ENCODE assay signal across 18 mouse cellular contexts in genomic region chr19:4713886-4714285, GRCm38 (mm10). TPM values are rescaled to one million over a fixed set of nuclear protein-coding genes. Genes with fewer than 3 reads are reported as not detected.
A peak's percentile ranks its signal among the peaks of the same experiment; 100 is the strongest.
DNase-seq lines count a peak whose midpoint lies in the region; ATAC-seq and TF ChIP-seq lines count a peak whose summit lies in the region.
"Had no signal": no experiment of that assay in that cellular context is flagged by ENCODE, and none has a peak within 500 bp of the region (broad histone marks: within the 10 kb centered on the region; RNA-seq: fewer than 3 reads in every experiment).

No protein-coding gene starts in this region.

- H3K9ac ChIP-seq in limb, embryonic 11.5 days (ENCODE audit: low read length), result no peak overlapping the region
- 0 out of 2 replicates have a peak overlapping the region, but pooled peaks have one; percentile 96 for H3K9ac ChIP-seq in forebrain, postnatal 0 days
- H3K9ac ChIP-seq in midbrain, embryonic 11.5 days (ENCODE audit: low read length), result no peak overlapping the region
- H3K9ac ChIP-seq in neural tube, embryonic 15.5 days (replicated peaks), result peak overlapping the region; percentile 81
- H3K9ac ChIP-seq: lung, embryonic 15.5 days had no signal

- no peaks in the 10 kb centered on the region for H3K36me3 ChIP-seq in limb, embryonic 11.5 days (ENCODE audit: control insufficient read depth, insufficient read depth, low read length)
- no peaks in the 10 kb centered on the region for H3K36me3 ChIP-seq in limb, embryonic 10.5 days
- H3K36me3 ChIP-seq in forebrain, postnatal 0 days (ENCODE audit: insufficient read depth), result peaks cover 5% of the 10 kb centered on the region; the same call in 1 of the 2 replicates
- H3K36me3 ChIP-seq in midbrain, embryonic 11.5 days (ENCODE audit: control insufficient read depth, insufficient read depth, low read length), result no peaks in the 10 kb centered on the region
- H3K36me3 ChIP-seq in neural tube, embryonic 15.5 days, result no peaks in the 10 kb centered on the region; the same call in 1 of the 2 replicates
- H3K36me3 ChIP-seq: G1E; heart, embryonic 10.5 days; lung, embryonic 15.5 days had no signal

- WGBS in limb, embryonic 11.5 days, result 22% methylated on average over 3 of the region's 3 CpGs
- WGBS in limb, embryonic 10.5 days, result 33% methylated on average over 3 of the region's 3 CpGs
- WGBS in forebrain, postnatal 0 days, result 75% methylated on average over 3 of the region's 3 CpGs
- WGBS in midbrain, embryonic 11.5 days, result 77% methylated on average over 3 of the region's 3 CpGs
- 41% methylated on average over 3 of the region's 3 CpGs for WGBS in neural tube, embryonic 15.5 days

- peak; percentile 39 for DNase-seq in limb, embryonic 11.5 days (ENCODE audit: low spot score)
- no peak for DNase-seq in limb, embryonic 10.5 days (ENCODE audit: low spot score)
- DNase-seq in forebrain, postnatal 0 days, result no peak
- DNase-seq in midbrain, embryonic 11.5 days (ENCODE audit: low spot score, missing footprints), result no peak
- DNase-seq in lung, postnatal 10 days, result no peak
- no peak for DNase-seq in c-Kit-positive CD71-positive TER-119-positive erythroid progenitor cells, embryonic 14.5 days (ENCODE audit: low spot score)
- DNase-seq: adrenal gland, postnatal 10 days; gastrocnemius, postnatal 10 days; heart, postnatal 36 days; kidney, adult 18-20 months; right cerebral cortex, postnatal 25 days had no signal

- H3K27me3 ChIP-seq in limb, embryonic 11.5 days (ENCODE audit: control insufficient read depth, insufficient read depth, low read length), result peaks cover 21% of the 10 kb centered on the region
- peaks cover 67% of the 10 kb centered on the region for H3K27me3 ChIP-seq in limb, embryonic 10.5 days (ENCODE audit: low read depth, poor library complexity, severe bottlenecking)
- H3K27me3 ChIP-seq in forebrain, postnatal 0 days (ENCODE audit: insufficient read depth, low read length), result no peaks in the 10 kb centered on the region
- H3K27me3 ChIP-seq in midbrain, embryonic 11.5 days (ENCODE audit: control insufficient read depth, insufficient read depth, low read length), result peaks cover 7% of the 10 kb centered on the region; the same call in 1 of the 2 replicates
- H3K27me3 ChIP-seq in neural tube, embryonic 15.5 days (replicated peaks), result no peaks in the 10 kb centered on the region

- H3K4me1 ChIP-seq in limb, embryonic 11.5 days (ENCODE audit: control insufficient read depth, insufficient read depth, low read length), result peaks cover 9% of the 10 kb centered on the region
- peaks cover 35% of the 10 kb centered on the region for H3K4me1 ChIP-seq in limb, embryonic 10.5 days
- peaks cover 7% of the 10 kb centered on the region; the same call in 1 of the 2 replicates for H3K4me1 ChIP-seq in forebrain, postnatal 0 days (ENCODE audit: insufficient read depth)
- peaks cover 16% of the 10 kb centered on the region for H3K4me1 ChIP-seq in midbrain, embryonic 11.5 days (ENCODE audit: control insufficient read depth, insufficient read depth, low read length)
- H3K4me1 ChIP-seq in neural tube, embryonic 15.5 days, result peaks cover 38% of the 10 kb centered on the region

- no peak overlapping the region for H3K4me2 ChIP-seq in limb, embryonic 11.5 days (ENCODE audit: low read depth, severe bottlenecking)
- H3K4me2 ChIP-seq in forebrain, postnatal 0 days (ENCODE audit: low read depth), result peak overlapping the region; percentile 69
- H3K4me2 ChIP-seq in midbrain, embryonic 11.5 days, result peak overlapping the region; percentile 80
- H3K4me2 ChIP-seq in neural tube, embryonic 15.5 days, result peak overlapping the region; percentile 85
- H3K4me2 ChIP-seq: liver, embryonic 11.5 days; lung, embryonic 15.5 days had no signal

- TF ChIP-seq CTCF in forebrain, postnatal 0 days (IDR thresholded peaks at IDR 0.05; ENCODE audit: low read depth), result no peak

- no peak for ATAC-seq in limb, embryonic 11.5 days (ENCODE audit: insufficient number of reproducible peaks, low FRiP score, low TSS enrichment, low read depth)
- no peak for ATAC-seq in forebrain, postnatal 0 days
- ATAC-seq in midbrain, embryonic 11.5 days (ENCODE audit: low FRiP score), result no peak
- ATAC-seq in neural tube, embryonic 15.5 days (ENCODE audit: low FRiP score), result no peak

- H3K9me3 ChIP-seq in limb, embryonic 11.5 days (ENCODE audit: control insufficient read depth, low read length), result no peaks in the 10 kb centered on the region
- no peaks in the 10 kb centered on the region for H3K9me3 ChIP-seq in limb, embryonic 10.5 days (replicated peaks)
- no peaks in the 10 kb centered on the region for H3K9me3 ChIP-seq in forebrain, postnatal 0 days (ENCODE audit: low read length)
- H3K9me3 ChIP-seq in midbrain, embryonic 11.5 days (ENCODE audit: control insufficient read depth, low read length), result no peaks in the 10 kb centered on the region
- H3K9me3 ChIP-seq in neural tube, embryonic 15.5 days (replicated peaks), result no peaks in the 10 kb centered on the region
- H3K9me3 ChIP-seq: heart, embryonic 10.5 days; lung, embryonic 15.5 days had no signal

- no peak overlapping the region for H3K27ac ChIP-seq in limb, embryonic 11.5 days (replicated peaks; ENCODE audit: low read depth, low read length)
- no peak overlapping the region for H3K27ac ChIP-seq in limb, embryonic 10.5 days
- H3K27ac ChIP-seq in forebrain, postnatal 0 days (ENCODE audit: low read depth, low read length), result no peak overlapping the region
- no peak overlapping the region for H3K27ac ChIP-seq in midbrain, embryonic 11.5 days (ENCODE audit: low read depth, low read length)
- H3K27ac ChIP-seq in neural tube, embryonic 15.5 days (replicated peaks), result no peak overlapping the region
- H3K27ac ChIP-seq: heart, embryonic 10.5 days; lung, embryonic 15.5 days had no signal

- H3K4me3 ChIP-seq in limb, embryonic 11.5 days (ENCODE audit: low read depth, low read length), result no peak overlapping the region
- no peak overlapping the region for H3K4me3 ChIP-seq in limb, embryonic 10.5 days
- H3K4me3 ChIP-seq in forebrain, postnatal 0 days (ENCODE audit: low read depth, low read length), result 0 out of 2 replicates have a peak overlapping the region, but pooled peaks have one; percentile 80
- 0 out of 2 replicates have a peak overlapping the region, but pooled peaks have one; percentile 7 for H3K4me3 ChIP-seq in midbrain, embryonic 11.5 days (ENCODE audit: low read depth, low read length)
- peak overlapping the region; percentile 68 for H3K4me3 ChIP-seq in neural tube, embryonic 15.5 days (replicated peaks)
- H3K4me3 ChIP-seq: erythroblast, embryonic 14.5 days; heart, embryonic 10.5 days; lung, embryonic 15.5 days had no signal

RNA-seq across cellular contexts. Expression of gene Sptbn2, which starts 2.9 kb away (rescaled TPM):
- 2.1 and 2.5 TPM in 2 replicates for polyA plus RNA-seq in limb, embryonic 11.5 days (2014; fragmentation: Nextera tagmentation; extraction: Ambion mirVana)
- polyA plus RNA-seq in limb, embryonic 10.5 days (2016; fragmentation: Nextera tagmentation; extraction: Ambion mirVana), result 3.4 and 4.2 TPM in 2 replicates
- total RNA-seq in forebrain, postnatal 0 days (2014; rRNA removed), result 169 and 196 TPM in 2 replicates
- polyA plus RNA-seq in forebrain, postnatal 0 days (2015; fragmentation: Nextera tagmentation; extraction: Ambion mirVana), result 24.3 and 25.4 TPM in 2 replicates
- 13.4 and 14.0 TPM in 2 replicates for polyA plus RNA-seq in midbrain, embryonic 11.5 days (2014; fragmentation: Nextera tagmentation; extraction: Ambion mirVana)
- 19.0 and 25.6 TPM in 2 replicates for polyA plus RNA-seq in neural tube, embryonic 15.5 days (2015; fragmentation: Nextera tagmentation; extraction: Ambion mirVana)
- total RNA-seq: megakaryocyte-erythroid progenitor cell, adult 5-6 weeks had no signal
- polyA plus RNA-seq: erythroblast, embryonic 14.5 days had no signal

RNA-seq across cellular contexts. Expression of gene Gm960, which starts 15.4 kb away (rescaled TPM):
- 2.9 and 5.0 TPM in 2 replicates for polyA plus RNA-seq in limb, embryonic 11.5 days (2014; fragmentation: Nextera tagmentation; extraction: Ambion mirVana)
- polyA plus RNA-seq in limb, embryonic 10.5 days (2016; fragmentation: Nextera tagmentation; extraction: Ambion mirVana), result 1.5 and 4.5 TPM in 2 replicates
- 4.5 and 7.4 TPM in 2 replicates for total RNA-seq in forebrain, postnatal 0 days (2014; rRNA removed)
- 4.9 and 7.3 TPM in 2 replicates for polyA plus RNA-seq in forebrain, postnatal 0 days (2015; fragmentation: Nextera tagmentation; extraction: Ambion mirVana)
- 2.3 and 3.4 TPM in 2 replicates for polyA plus RNA-seq in midbrain, embryonic 11.5 days (2014; fragmentation: Nextera tagmentation; extraction: Ambion mirVana)
- 7.2 and 7.7 TPM in 2 replicates for polyA plus RNA-seq in neural tube, embryonic 15.5 days (2015; fragmentation: Nextera tagmentation; extraction: Ambion mirVana)
- total RNA-seq: heart, postnatal 36 days had no signal
- polyA plus RNA-seq: G1E had no signal

RNA-seq across cellular contexts. Expression of gene Rbm4b, which starts 42.4 kb away (rescaled TPM):
- 107 TPM in 2 replicates for polyA plus RNA-seq in limb, embryonic 11.5 days (2014; fragmentation: Nextera tagmentation; extraction: Ambion mirVana)
- 87.3 and 113 TPM in 2 replicates for polyA plus RNA-seq in limb, embryonic 10.5 days (2016; fragmentation: Nextera tagmentation; extraction: Ambion mirVana)
- 84.8 and 90.6 TPM in 2 replicates for total RNA-seq in forebrain, postnatal 0 days (2014; rRNA removed)
- 79.8 and 88.7 TPM in 2 replicates for polyA plus RNA-seq in forebrain, postnatal 0 days (2015; fragmentation: Nextera tagmentation; extraction: Ambion mirVana)
- 137 and 152 TPM in 2 replicates for polyA plus RNA-seq in midbrain, embryonic 11.5 days (2014; fragmentation: Nextera tagmentation; extraction: Ambion mirVana)
- polyA plus RNA-seq in neural tube, embryonic 15.5 days (2015; fragmentation: Nextera tagmentation; extraction: Ambion mirVana), result 119 and 132 TPM in 2 replicates

Comparison
In these comparisons a context has a peak if more than half of its experiments do, and no peak if none do; other contexts are left out.
1. H3K4me3 ChIP-seq: peak in forebrain, postnatal 0 days (single experiment), midbrain, embryonic 11.5 days (single experiment) and neural tube, embryonic 15.5 days (single experiment); none in limb, embryonic 11.5 days (single experiment) and limb, embryonic 10.5 days (single experiment).
2. H3K9ac ChIP-seq: peak in forebrain, postnatal 0 days (single experiment) and neural tube, embryonic 15.5 days (single experiment); none in limb, embryonic 11.5 days (single experiment) and midbrain, embryonic 11.5 days (single experiment).